Mouse (Mus musculus): ENCODE measurements at regions not wholly inside any gene's neighbourhood (a gene's known extent, or its start where the extent isn't known, plus 50 kb on each side); places are given as distances from the start of the nearest gene placed in this dataset.

GRCm38 (mm10) chr11:65630436-65630835 is 157.7 kb downstream of the Map2k4 start:
- no peak for TF ChIP-seq CTCF (IDR thresholded peaks at IDR 0.05; ENCODE audit: borderline replicate concordance, insufficient read depth, low read depth, low read length)
- TF ChIP-seq POLR2A (IDR thresholded peaks at IDR 0.05; ENCODE audit: borderline replicate concordance, insufficient read depth, low read length) = no peak
